Mouse (Mus musculus) gastrocnemius, postnatal 36 days (tissue): ENCODE measurements around the gene Dxo. TPM values are rescaled to one million over a fixed set of nuclear protein-coding genes. Genes with fewer than 3 reads are reported as not detected.
"Not testable (repeated sequence)": the region's sequence is repeated elsewhere in the genome, so short reads cannot be mapped to it uniquely, and the experiment has no call there.

Experiments used
- DNase-seq, 2 experiments: peaks; one replicate each; pipeline ENCODE4 v3.0.0; 2022
- intact Hi-C: fragments of 180-260 bp; cut with DNase I; formaldehyde crosslinking; loops from one replicate; pipeline ENCODE4 v1.15.1; 2025
- long read RNA-seq, 2 experiments: library from polyadenylated mRNA; stranded (forward); transcript quantifications; one replicate each; pipeline ENCODE4 v2.0.0; 2021
- total RNA-seq, 2 experiments: library from RNA; stranded (reverse); gene quantifications; 2 replicates each; pipeline ENCODE4 v1.2.3; 2021

Gene Dxo
- total RNA-seq = 1 to 10 TPM; 6.5 to 9.1 TPM
- long read RNA-seq, experiment 1, partial matches to known transcripts = 2 of 6 reads
- long read RNA-seq, experiment 1, other reads (novel, unspliced or antisense) = 0 of 6 reads
- long read RNA-seq, experiment 2, transcript Dxo-211 (7 exons, 1,447 nt) = major isoform, 5 of 10 reads
- long read RNA-seq, experiment 2, partial matches to known transcripts = 3 of 10 reads
- long read RNA-seq, experiment 2, other reads (novel, unspliced or antisense) = 1 of 10 reads

GRCm38 (mm10) chr17:34836856-34837221 is at the start of gene Dxo, which contains the start of gene Stk19:
Dxo (plus strand) TSS chr17:34837019.
Stk19 (minus strand) TSS chr17:34836945.
- DNase-seq = peak; percentile 92 to 93
- intact Hi-C loops = loop anchor here (10.0 kb wide), 1 partner anchor 192 kb away; the partner anchor contains the start of genes Atf6b and Fkbpl

GRCm38 (mm10) chr17:34795016-34795415 is 41.8 kb upstream of the Dxo start:
- intact Hi-C loops = no loop called here
- DNase-seq = no peak

DNA sequence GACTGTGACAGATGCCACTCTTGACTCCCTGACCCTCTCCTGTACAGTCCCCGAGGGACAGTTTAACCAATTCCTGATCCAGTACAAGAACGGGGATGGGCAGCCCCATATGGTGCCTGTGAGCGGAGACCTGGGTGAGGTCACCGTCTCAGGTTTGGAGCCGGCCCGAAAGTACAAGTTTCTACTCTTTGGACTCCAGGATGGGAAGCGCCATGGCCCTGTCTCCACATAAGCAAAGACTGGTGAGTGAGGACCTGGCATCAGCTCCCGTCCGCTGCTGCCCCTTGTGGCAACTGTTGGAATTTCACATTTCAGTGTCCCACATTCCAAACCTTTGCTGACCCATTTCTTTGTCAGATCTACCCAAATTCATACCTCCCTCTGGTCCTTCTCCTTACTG is 41.2 kb upstream of the Dxo start:
- intact Hi-C loops = no loop called here
- peak in 1 of 2 experiments; percentile 25 for DNase-seq

DNA sequence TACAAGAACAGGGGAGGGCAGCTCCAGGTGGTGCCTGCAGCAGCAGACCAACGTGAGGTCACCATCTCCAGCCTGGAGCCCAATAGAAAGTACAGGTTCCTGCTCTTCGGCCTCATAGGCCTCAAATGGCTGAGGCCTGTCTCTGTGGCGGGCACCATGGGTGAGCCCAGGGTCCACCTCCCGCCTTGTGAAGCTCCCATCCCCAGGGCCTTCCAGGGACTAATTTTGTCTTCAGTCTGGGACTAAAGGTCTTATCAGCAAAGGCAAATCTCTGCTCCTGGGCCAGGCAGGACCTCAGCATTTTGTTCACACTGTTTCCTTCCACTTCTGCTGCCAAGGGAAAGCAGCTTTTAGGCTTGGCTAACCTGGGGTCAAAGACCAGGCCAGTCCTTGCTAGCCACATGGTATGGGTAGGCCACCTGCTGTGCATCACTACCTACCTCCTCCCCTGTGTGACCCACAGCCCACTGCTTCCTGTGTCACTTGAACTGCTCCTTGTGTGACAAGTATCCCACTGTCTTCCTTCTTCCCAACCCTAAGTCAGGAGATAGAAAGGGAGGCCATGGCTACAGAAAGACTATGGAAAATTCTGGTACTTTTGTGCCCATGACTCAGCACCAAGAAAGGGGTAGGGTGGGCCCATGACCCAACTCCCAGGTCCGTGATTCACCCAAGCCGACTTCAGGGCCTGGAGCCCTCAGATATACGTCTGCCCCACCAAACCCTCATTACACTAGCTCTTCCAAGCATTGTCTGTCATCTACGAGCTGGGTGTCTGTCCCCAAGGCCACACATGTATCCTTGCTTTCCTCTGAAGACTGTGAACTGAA is 40.3 kb upstream of the Dxo start:
- intact Hi-C loops = no loop called here
- DNase-seq = no peak

DNA sequence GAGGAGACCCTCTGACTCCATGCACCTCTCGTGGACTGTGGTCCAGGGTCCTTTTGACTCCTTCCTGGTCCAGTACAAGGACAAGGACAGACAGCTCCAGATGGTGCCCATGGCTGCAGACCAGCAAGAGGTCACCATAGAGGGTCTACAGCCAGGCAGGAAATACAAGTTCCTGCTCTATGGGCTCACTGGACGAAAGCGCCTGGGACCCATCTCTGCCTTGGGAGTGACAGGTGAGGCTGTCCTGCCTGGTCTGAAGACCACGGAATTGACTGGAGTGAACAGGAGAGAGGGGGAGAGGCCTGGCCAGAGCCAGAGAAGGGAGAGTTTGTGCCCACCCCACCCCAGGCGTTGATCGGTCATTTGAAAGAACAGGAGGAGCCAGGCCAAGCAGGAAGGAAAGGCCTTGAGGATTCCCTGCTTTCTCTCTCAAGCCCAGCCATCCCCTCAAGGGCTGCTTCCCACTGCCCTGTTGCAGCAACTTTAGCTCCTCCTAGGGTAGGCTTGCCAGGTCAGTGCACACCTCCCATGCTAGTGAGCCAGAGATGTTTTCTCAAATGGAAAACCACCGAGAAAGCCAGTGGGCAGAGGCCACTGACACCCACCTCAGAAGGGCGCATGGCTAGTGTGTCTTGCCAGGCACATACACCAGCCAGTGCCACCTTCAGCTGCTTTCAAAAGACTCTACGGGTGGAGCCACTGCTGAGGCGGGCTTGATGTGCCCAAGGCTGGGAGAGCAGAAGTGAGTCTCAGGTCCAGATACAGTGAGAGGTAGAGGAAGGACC is 39.4 kb upstream of the Dxo start:
- DNase-seq, intact Hi-C loops: not testable (repeated sequence)

DNA sequence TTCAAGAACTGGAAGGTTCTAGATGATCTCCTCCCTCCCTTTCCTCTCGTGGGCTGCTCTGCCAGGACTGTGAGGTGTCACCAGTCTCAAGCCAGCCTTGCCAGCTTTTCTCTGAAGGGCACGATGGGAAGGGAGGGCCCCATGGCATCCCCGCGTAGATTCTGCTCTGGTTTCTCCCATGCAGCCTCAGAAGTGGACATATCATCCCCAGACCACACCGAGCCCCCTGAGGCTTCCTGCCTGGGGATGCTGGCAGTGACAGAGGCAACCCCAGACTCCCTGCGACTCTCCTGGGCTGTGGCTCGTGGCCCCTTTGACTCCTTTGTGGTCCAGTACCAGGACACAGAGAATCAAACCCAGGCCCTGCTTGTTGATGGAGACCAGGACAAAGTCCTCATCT is 38.7 kb upstream of the Dxo start:
- intact Hi-C loops, DNase-seq: not testable (repeated sequence)

- DNase-seq = no peak
- intact Hi-C loops = no loop called here
Observed at GRCm38 (mm10) chr17:34798866-34799530, 37.8 kb upstream of the Dxo start.

GRCm38 (mm10) chr17:34799531-34799925 is 37.3 kb upstream of the Dxo start:
- no peak for DNase-seq
- intact Hi-C loops = no loop called here

GRCm38 (mm10) chr17:34800781-34801305 is 36.0 kb upstream of the Dxo start:
- DNase-seq, intact Hi-C loops: not testable (repeated sequence)

DNA sequence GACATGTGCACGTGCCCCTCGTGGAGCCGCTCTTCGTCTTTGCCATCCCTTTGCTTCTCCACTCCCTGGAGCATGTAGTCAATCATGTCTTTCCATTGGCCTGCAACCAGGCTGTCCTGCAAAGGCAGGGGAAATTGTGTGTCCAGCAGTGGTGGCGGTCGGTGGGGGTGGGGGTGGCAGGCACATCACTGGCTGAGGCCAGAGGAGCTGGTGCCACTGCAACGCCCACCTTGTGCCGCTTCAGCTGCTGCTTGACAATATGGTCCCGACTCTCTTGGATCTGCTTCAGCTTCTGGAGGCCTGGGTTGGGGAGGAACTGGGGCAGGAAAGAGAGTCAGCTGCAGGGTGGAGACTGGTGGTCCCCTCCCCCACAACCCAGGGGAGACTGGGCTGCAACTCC is 34.1 kb upstream of the Dxo start:
- DNase-seq, intact Hi-C loops: not testable (repeated sequence)

DNA sequence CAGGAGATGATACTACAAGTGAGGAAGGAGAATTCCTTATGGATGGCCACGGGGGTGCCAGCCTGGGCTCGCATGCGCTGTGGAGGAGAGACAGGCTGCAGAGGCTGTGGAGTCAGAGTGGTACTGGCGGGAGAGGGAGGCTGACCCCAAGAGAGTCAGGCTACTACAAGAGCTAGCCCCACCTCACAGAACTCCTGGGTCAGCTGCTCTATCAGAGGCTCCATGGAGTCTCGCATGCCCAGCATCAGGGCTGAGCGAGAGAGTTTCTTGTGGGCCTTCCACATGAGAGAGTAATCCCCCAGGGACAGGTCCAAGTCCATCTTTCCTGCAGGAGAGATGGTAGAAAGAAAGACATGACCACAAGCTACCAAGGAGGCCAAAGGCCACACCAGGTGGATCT is 33.5 kb upstream of the Dxo start:
- DNase-seq, intact Hi-C loops: not testable (repeated sequence)

DNA sequence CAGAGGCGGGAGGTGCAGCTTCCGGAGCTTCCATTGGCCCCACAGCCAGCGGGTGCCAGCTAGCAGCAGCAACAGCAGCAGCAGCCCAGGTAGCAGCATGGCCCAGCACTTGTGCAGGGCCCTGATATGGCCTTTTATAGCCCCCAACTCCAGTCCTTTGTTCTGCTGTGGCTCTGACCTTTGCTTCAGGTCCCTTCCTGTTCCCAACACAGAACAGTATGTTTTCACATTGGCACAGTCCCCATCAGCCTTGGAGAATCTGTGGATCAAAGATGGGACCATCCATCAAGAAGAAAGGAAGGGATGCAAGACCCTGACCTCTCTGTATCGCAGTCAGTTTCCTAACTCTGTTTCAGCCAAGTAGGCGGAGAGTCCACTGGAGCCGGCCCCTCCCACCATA is 32.5 kb upstream of the Dxo start, which contains the start of gene Cyp21a1:
Gene Cyp21a1 (minus strand): TSS at position 261 of the 400 bp plus-strand sequence.
- intact Hi-C loops = loop anchor here (1.0 kb wide), 1 partner anchor 83 kb away; no protein-coding TSS in a partner anchor
- not testable (repeated sequence) for DNase-seq

DNA sequence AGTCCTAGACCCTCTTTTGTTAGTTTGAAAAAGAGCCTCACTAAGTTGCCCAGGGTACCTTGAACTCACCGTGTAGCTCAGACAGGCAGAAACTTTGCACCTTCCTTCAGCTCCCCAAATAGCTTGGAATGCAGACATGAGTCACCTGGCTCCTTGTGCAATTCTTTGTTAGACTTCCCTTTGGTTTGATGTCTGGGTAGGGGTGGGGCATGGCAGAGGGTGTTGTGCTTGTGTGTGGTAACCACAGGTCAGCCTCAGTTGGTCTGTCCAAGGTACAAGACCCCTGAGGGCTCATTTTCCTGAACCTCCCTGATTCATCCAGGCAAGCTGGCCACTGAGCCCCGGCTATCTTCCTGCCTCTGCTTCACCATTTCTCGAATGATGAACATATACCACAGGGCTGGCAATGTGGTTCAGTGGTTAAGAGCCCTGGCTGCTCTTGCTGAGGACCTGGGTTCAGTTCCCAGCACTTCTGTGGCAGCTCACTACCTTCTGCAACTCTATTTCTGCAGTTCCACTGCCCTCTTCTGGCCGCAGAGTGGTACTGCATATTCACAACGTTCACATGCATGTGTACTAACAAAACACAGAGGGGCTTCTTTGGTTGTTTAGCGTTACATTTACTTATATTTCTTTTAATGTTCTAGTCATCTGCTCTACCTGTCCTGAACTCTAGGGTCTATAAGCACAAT is 31.8 kb upstream of the Dxo start:
- intact Hi-C loops = loop anchor here (1.0 kb wide), 1 partner anchor 84 kb away; no protein-coding TSS in a partner anchor
- no peak for DNase-seq

DNA sequence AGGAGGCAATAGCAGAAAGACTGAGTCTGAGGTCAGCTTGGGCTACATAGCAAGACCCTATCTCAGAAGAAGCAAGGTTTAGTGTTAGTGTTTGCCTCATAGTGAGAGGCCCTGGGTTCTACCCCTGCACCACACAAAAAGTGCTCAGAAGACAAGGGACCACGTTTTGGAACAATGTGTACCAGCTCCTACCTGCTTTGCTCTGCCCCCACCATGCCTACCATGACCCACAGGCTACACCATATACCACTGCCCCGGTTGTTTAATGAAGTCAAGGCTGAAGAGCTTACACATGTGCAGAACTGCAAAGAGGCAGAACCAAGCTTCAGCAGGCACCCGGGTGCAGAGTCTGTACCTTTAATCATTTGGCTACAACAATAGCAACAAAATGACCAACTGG is 29.6 kb upstream of the Dxo start:
- intact Hi-C loops = no loop called here
- DNase-seq = no peak

- intact Hi-C loops = no loop called here
- no peak for DNase-seq
Observed at GRCm38 (mm10) chr17:34808599-34809205, 28.1 kb upstream of the Dxo start.

- intact Hi-C loops, DNase-seq: not testable (repeated sequence)
Observed at GRCm38 (mm10) chr17:34810411-34810810, 26.4 kb upstream of the Dxo start.

- intact Hi-C loops, DNase-seq: not testable (repeated sequence)
Observed at GRCm38 (mm10) chr17:34810811-34811210, 26.0 kb upstream of the Dxo start.

- DNase-seq = no peak
- intact Hi-C loops = no loop called here
Observed at GRCm38 (mm10) chr17:34811275-34811674, 25.5 kb upstream of the Dxo start.

GRCm38 (mm10) chr17:34813747-34814146 is 23.1 kb upstream of the Dxo start:
- intact Hi-C loops, DNase-seq: not testable (repeated sequence)
